Mouse (Mus musculus) frontal cortex, postnatal 25 days (tissue): ENCODE data around the gene Ccdc110.
A peak's percentile ranks its signal among the peaks of the same experiment; 100 is the strongest.

Experiments used
- DNase-seq, 2 experiments: peaks; one replicate each; pipeline ENCODE4 v3.0.0; 2022; ENCODE audit warnings: low spot score in 2 of 2

Gene Ccdc110

DNA sequence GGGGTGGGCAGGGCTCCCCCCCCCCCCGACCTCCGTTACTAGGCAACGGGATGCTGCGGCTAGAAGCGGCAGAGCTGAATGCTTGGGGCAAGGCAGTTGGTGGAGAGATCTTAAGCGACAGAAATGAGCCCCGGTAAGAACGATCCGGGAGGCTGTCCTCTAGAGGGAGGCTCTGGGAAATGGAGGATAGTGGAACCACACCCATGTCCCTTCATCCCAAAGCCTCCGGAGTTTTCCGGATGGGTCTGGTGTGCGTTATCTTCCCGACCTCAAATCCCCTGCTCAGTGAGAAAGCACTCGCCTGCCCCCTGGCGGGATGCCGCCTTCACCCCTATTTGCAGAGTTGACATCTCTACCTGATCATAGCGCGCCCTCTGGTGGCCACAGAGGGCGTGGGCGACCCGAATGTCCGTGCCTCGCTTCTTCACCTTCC lies at the start of gene Ccdc110:
TSS of gene Ccdc110 (plus strand) at position 38 of the 433 bp plus-strand sequence.
- peak; percentile 96 to 99 for DNase-seq

DNA sequence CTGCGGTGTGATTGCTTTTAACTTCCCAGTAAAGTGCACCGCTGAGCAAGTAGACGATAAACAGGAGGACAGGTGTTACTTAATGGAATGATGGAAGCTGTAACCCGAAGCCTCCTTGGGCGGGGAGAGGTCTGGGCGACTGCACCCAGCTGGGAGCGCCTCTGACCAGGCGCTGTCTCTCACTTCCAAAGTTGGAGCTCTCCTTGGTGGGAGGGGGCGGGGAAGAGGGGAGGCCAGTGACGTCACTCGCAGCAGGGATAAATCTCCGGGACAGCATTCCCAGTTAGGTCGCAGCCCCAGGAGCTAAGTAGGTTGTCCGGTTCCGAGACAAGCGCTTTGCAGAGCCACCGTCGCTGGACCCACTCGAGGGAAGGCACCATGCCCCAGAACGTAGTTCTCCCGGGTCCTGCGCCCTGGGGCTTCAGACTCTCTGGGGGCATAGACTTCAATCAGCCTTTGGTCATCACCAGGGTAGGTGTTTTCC lies 49.2 kb upstream of the Ccdc110 start, which contains the start of gene Pdlim3:
TSS of gene Pdlim3 (plus strand) at position 260 of the 484 bp plus-strand sequence.
- DNase-seq, result no peak

DNA sequence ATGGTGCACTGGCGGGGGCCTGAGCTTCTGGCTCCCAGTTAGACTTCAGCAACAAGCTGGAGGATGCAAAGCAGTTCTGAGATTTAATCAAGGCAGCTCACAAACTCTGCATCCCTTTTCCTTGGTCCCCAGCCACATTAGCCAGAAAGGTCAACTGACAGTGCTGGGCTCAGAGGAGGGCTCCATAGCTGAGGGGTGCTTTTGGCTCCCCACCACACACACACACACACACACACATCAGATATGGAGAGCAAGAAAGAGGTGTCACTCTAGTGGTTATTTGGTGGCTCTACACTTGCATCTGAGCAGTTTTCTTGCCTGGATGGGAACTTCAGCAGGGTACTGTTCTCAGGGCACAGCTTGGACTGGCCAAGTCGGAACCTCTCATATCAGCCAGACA lies 48.6 kb upstream of the Ccdc110 start:
- DNase-seq, result no peak

DNA sequence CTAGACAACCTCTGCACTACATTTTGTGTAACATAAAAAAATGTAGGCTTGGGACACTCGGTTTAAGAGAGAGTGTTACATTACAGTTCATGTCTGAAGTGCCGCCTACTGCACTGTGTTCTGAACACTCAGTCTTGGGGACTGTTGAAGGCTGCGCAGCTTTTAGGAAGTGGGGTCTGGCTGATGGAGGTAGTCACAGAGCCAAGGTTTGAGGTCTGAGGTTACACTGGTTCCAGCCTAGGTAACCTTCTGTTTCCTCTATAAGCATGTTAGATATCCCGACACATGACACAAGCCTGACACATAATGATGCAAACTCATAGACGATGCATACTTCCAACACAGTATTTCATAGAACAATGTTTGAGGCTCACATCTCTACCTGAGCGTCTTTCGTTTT lies 44.7 kb upstream of the Ccdc110 start:
- DNase-seq, result no peak

DNA sequence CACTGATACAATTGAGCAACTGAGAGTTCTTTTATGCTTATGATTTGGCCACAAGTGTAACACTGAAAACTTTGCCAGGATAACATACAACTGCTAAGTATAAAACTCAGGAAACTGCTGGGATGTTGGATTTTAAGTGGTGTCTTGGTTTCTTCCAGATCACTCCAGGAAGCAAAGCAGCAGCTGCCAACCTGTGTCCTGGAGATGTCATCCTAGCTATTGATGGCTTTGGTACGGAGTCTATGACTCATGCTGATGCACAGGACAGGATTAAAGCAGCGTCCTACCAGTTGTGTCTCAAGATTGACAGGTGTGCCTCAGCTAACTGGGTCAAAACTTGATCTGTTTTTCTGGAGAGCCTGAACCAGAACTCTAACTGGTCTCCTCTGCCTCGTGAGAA lies 37.8 kb upstream of the Ccdc110 start:
- no peak for DNase-seq

DNA sequence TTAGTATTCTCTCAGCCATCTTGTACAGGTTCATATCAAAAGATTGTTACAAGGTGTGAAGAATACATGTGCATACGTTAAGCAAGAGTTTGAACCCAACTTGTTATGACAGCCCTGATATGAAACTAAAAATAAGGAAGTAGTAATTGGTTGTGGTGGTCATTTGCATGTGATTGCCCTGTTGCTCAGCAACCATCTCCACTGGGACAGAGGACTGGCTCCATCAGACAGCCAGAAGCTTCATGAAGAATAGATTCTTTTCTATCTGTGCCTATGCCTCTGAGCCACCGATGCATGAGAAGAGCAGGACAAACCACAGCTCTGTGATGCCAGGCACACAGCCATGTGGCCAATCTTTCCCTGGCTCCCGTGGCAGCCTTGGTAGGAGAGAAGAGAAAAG lies 34.6 kb upstream of the Ccdc110 start:
- no peak for DNase-seq

DNA sequence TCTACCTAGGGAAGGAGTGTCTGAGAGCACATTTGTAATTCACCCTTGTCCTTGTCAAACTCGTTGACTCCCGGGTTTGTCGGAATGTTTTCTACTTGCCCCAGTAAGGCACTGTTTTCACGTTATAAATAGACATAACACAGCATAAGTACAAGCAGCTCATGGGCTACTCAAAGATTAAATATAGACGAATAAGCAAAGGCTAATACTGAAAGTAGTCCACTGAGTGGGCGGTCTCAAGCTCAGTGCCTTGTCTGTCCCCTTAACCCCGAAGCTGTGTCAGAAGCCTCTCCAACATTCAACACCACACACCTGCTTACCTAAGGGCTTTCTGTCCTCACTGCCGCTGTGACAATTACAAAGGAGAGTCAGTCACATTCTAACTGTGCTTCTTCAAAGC lies 32.8 kb upstream of the Ccdc110 start:
- DNase-seq, result no peak

DNA sequence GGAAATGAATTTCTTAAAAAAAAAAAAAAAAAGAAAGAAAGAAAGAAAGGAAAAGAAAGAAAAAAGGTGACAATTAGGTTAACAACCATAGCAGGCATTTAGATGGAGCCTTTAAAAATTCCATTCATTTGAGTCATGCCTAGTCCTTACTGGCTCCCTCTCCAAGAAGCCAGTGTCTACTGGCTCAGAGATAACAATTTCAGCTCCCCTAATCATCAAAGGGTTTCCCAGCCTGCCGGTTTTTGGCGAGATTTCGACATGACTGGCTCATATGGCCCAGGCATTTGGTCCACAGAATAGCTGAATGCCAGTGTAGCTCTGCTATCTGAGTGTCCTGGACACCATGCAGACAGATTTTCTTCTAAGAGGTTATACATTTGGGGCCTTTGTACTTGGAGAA lies 30.8 kb upstream of the Ccdc110 start:
- DNase-seq, result no peak

DNA sequence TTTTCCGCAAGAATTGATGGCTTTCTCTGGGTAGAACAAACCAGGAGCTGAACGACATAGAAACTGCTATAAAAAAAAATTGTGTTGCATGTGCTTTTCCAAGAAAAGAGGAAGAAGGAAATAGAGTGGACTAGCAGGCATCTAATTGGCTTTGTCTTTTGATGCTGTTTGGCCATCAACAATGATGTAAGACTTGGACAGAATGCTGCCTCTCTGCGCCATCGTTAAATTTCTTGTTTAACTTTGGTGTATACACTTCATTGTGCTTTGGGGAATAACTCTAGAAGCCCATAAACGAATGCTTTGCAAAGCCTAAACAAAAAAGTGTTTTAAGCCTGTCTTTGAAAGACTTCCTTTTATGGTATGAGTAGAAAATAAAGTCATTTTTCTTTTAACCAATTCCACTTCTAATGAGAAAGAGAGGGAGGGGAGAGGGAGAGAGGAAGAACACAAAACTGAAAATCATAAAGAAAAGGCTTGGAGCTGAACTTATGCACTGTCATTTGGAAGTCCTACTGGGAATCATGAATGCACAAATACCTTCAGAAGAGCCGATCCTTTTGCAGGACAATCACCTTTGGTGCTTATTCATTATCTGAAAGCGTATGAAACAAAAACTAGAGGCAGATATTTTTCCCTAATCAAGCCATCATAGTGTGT lies 28.7 kb upstream of the Ccdc110 start:
- DNase-seq, result no peak

DNA sequence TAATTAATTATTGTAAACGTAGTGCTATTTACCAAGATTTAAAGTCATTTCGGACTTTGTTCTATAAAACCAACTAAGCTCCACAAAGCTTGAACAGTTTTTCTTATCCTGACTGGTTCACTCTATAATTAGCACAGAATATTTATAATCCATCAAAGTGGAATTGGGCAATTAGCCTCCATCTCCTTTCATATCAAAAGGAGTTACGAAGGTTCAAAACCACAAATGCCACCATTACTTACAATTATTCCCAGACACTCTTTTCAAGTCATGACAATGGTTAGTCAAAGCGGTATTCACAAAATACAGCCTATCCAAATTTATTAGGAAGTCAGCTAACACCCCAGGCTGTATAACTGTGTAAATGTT lies 28.2 kb upstream of the Ccdc110 start:
- DNase-seq, result no peak

DNA sequence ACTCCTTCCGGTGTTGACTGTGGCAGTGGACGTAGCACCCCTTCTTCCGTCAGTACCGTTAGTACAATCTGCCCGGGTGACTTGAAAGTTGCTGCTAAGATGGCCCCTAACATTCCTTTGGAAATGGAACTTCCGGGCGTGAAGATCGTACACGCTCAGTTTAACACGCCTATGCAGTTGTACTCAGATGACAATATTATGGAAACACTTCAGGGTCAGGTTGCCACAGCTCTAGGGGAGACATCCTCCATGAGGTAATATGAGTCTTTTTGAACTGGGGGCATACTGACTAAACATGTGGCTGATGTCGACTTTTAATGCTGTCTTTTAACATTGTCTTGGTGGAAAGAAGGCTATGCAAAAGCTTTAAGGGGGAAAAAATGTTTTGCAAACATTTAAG lies 20.7 kb upstream of the Ccdc110 start:
- DNase-seq, result no peak

DNA sequence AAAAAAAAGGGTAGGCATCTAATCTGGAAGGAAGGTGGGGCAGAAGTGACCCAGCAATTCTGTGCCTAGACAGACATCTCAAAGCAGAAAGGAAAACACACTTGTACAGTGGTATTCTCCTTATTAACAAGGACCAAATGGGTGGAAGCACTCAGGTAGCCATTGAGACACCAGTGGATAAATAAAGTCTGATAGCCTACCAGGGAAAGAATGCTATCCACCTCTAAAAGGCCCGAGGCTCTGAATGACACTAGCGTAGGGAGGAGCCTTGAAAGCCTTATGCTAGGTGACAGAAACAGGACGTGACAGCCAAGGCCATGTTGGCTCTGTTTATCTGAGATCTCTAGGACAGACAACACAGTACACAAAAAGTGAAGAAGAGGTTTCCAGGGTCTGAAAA lies 17.9 kb upstream of the Ccdc110 start:
- DNase-seq, result no peak

DNA sequence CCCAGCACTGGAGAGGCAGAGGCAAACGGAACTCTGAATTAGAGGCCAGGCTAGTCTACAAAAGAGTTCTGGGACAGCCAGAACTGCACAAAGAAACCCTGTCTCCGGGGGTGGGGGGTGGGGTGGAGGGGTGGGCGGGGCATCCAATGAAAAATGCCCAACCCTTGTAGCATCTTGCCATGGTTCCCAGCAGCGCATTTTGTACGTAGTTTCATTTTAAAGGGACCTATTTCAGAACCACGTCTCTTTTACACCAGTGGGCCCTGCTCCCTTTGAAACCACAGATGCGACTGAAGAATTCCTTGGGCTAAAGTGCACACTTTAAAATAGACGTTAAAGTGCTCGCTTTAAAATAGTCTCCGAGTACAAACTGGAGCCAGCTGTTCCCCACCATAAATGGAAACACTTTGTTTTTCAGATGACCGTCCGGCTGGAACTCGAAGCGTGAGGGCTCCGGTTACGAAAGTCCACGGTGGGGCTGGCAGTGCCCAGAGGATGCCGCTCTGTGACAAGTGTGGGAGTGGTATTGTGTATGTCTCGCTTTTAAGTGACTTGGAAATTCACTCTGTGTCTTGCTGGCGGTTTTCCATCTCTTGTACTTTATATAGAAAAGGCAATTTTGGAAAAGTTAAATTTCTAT lies 17.3 kb upstream of the Ccdc110 start:
- no peak for DNase-seq

DNA sequence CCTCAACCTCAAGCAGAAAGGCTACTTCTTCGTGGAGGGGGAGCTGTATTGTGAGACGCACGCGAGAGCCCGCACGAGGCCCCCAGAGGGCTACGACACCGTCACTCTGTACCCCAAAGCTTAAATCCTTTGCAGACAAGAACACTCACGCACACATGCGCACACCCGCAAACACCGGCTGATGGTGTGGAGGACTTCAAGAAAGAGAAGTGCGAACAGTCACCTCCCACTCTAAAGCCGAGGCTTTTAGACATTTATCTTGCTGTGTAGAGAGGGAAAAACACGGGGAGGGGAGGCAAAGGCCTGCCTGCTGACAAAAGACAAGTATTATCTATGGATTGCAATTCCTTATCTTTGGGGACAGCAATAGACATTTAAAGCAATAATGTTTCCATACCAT lies 15.5 kb upstream of the Ccdc110 start:
- no peak for DNase-seq

DNA sequence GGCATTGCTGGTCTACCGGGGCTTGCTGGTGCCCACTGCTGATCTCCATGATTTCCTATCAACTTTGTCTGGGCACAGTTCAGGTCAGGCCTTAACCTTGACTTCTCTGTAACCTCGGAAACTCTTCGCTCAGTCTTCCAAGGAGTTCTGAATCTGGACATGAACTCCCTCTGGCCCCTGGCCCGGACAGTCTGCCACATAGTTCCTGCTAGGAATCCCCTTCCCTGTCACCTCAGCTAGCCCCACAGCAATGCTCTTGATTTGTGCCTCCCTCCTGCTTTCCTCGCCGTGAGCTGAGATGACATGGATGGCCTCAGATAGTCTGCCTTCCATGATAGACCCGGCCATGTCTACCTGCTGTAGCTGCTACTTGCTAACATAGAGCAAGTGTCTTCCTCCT lies 14.0 kb upstream of the Ccdc110 start:
- no peak for DNase-seq

DNA sequence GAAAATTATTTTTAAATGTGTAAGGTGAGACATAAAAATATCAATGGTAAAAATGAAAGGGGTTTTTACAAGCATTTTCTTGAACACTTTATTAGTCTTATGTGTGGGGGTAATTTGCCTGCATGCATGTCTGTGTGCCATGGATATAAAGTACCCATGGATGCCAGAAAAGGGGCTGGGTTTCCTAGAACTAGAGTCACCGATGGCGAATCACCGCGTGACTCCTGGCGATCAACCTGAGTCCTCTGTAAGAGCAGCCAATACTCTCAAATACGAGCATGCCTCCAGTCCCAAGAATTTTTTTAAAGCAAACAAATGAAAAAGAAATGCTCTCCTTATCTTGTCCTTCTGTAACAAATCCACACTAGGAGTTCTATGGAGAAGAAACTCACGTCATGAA lies 12.3 kb upstream of the Ccdc110 start:
- no peak for DNase-seq

DNA sequence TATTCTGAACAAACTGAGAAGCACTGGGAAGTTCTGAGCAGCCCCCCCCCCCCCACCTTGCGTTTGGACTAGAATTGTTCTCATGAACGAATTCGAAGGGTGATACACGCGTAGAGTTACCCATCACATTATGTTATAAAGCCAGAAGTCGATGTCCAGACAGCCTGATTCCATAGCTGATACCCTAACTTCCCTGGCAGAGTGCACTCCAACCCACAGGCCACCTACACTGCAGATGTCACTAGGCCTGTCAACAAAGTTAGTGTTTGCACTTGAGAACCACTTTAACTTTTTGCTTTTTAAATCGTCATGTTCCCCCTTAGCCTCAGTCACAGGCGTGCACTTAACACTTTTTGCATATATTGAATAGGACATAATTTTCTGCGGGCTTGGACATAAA lies 2.6 kb downstream of the Ccdc110 start:
- DNase-seq, result no peak

DNA sequence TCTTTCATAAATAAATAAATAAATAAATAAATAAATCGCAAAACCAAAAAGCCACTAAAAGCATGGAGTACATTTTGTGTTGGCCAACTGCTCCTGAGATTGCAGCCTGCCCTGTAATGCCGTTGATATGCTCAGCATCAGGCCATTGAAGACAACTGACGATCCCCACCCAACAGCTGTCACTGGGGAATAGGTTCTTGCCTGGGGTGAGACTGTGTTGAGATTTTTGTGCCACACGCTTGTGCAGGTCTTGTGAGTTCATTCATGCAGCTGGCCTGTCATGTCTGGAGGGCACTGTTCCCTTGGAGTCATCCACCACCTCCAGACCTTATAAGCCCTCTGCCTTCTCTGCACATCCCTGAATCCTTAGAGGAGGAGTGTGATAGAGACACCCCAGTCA lies 11.9 kb downstream of the Ccdc110 start:
- no peak for DNase-seq

DNA sequence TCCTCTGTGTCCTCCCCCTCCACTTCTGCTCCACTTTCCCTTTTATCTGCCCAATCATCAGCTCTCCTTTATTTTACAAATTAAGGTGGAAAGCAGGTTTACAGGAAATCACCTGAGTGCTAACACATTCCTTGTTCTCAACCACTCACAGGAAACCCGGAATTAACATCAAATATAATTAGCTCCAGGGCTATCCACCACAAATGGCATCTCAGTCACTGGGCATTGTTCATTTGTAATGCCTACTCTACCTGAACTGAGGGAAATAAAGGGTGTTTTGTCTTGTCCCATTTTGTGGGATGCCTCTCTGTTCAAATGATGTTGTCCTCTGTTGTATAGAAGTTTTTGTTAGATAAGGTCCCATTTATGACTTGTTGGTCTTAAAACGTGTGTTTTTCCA lies 16.2 kb downstream of the Ccdc110 start:
- DNase-seq, result no peak

DNA sequence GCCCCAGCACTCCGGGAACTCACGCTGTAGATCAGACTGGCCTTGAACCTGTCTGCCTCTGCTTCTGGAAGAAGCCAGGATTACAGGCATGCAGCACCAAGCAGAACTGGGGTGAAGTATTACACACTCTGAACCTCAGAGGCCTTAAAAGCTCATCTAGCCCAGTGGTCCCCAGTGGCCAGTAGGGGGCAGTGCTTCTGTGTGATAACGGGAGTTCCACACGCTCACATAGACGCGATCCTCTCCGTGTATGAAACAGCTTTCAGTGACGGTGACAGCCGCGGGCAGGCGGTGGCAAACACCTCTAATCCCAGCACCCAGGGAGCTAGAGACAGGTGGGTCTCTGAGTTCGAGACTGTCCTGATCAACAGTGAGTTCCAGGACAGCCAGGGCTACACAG lies 36.5 kb downstream of the Ccdc110 start:
- no peak for DNase-seq

DNA sequence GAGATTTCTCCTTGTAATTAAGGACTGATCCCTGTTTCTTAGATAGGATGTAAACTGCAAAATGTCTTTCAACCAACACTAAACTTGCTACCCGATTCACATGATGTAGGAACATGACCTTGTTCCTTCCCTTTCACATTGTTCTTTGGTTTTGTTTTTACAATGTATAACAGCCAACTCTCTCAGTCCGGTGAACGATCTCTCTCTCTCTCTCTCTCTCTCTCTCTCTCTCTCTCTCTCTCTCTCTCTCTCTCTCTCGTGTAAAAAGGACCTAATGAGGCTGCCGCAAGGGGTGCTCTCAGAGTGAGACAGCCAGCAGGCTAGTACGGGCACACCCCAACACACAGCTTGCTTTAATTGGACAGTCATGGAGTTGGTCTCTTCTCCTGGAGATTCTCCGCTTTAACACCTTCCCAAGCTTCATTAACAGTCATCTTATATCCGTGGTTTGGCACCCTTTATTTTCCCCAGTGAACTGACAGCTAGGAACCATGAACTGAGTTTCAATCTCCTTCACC lies 39.6 kb downstream of the Ccdc110 start:
- DNase-seq, result no peak

DNA sequence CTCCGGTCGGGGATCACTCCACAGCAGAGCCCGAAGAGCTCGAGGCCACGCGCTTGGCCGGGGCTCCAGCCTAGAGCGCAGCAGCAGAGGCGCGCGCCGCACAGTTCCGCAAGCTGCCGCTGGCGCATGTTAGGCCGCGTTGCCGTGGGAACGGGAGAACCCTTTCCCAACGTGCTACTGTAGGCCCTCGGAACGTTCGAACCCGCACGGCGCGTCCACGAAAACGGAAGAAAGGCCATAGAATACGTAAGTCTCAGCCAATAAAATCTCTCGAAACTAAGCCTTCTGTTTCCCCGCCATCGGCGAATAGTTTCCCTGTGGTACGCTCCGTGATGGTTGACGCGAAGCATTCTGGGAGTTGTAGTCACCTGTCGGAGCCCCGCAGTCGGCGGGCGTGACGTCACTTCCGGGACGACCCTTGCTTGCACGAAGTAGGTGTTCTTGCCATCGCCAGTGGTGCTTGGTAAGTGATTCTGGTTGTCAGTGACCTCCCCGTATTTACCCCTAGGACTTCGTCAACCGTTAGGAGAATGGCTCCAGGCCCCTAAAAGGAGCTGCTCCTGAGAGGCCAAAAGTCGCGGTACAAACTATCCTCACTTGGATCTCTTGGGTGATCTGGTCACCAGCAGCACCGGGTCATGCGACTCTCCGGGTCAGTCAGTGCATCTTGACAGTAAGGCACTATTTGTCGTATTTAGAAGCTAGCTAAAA lies 40.9 kb downstream of the Ccdc110 start, which contains the start of the genes 1700029J07Rik and Ufsp2:
TSS of gene 1700029J07Rik (minus strand) at position 127 of the 711 bp plus-strand sequence.
TSS of gene Ufsp2 (plus strand) at position 403 of the 711 bp plus-strand sequence.
- DNase-seq, result peak; percentile 97 to 99
